Comparison of ENCODE assay signal across 23 mouse cellular contexts in genomic region chr3:37157082-37157481, GRCm38 (mm10). TPM values are rescaled to one million over a fixed set of nuclear protein-coding genes. Genes with fewer than 3 reads are reported as not detected.
DNase-seq lines count a peak whose midpoint lies in the region; ATAC-seq lines count a peak whose summit lies in the region.
"Had no signal": no experiment of that assay in that cellular context is flagged by ENCODE, and none has a peak within 500 bp of the region (broad histone marks: within the 10 kb centered on the region; RNA-seq: fewer than 3 reads in every experiment).

No protein-coding gene starts in this region.

- no peak overlapping the region; the same call in 1 of the 2 replicates for H3K9ac ChIP-seq in liver, embryonic 13.5 days
- H3K9ac ChIP-seq: forebrain, postnatal 0 days; hindbrain, embryonic 12.5 days; neural tube, embryonic 13.5 days had no signal

- WGBS in liver, embryonic 13.5 days (ENCODE audit: insufficient replicate concordance) = 21% methylated on average over 8 of the region's 8 CpGs

- peak; percentile 75 for ATAC-seq in liver, embryonic 13.5 days (ENCODE audit: low read depth)
- peak; percentile 84 for ATAC-seq in megakaryocyte-erythroid progenitor cell, adult 5-6 weeks (replicated peaks; ENCODE audit: low FRiP score, low TSS enrichment, poor library complexity, severe bottlenecking)
- ATAC-seq: forebrain, postnatal 0 days had no signal

- peak; percentile 14 for DNase-seq in heart, adult 11 months
- no peak for DNase-seq in heart, adult 8-10 months (ENCODE audit: low spot score)
- peak; percentile 49 for DNase-seq in c-Kit-positive CD71-positive TER-119-negative erythroid progenitor cells, embryonic 14.5 days (ENCODE audit: low read depth)
- peak; percentile 13 for DNase-seq in liver, embryonic 13.5 days
- no peak for DNase-seq in yolk sac, embryonic 10.5 days (ENCODE audit: low spot score)
- no peak for DNase-seq in spleen, postnatal 36 days (ENCODE audit: low spot score in 2 of 2)
- no peak for DNase-seq in layer of hippocampus, postnatal 14 days (ENCODE audit: low spot score in 2 of 2)
- DNase-seq: B cell, adult 2 months; cerebellum, adult 18-20 months; forebrain, postnatal 0 days; heart, adult 2 months; layer of hippocampus, postnatal 36 days; lung, adult 2 months; thymus, adult 18-20 months had no signal

- H3K9me3 ChIP-seq in liver, embryonic 13.5 days (replicated peaks) = no peaks in the 10 kb centered on the region
- H3K9me3 ChIP-seq: hindbrain, embryonic 12.5 days; neural tube, embryonic 13.5 days had no signal

- H3K4me3 ChIP-seq in liver, embryonic 13.5 days (replicated peaks) = no peak overlapping the region
- H3K4me3 ChIP-seq: heart, adult 2 months; hindbrain, embryonic 12.5 days; neural tube, embryonic 13.5 days had no signal

- H3K27me3 ChIP-seq in liver, embryonic 13.5 days = no peaks in the 10 kb centered on the region
- H3K27me3 ChIP-seq: hindbrain, embryonic 12.5 days; neural tube, embryonic 13.5 days had no signal

- H3K27ac ChIP-seq in liver, embryonic 13.5 days = peak overlapping the region; percentile 58
- H3K27ac ChIP-seq: heart, adult 2 months; hindbrain, embryonic 12.5 days; macrophage; neural tube, embryonic 13.5 days had no signal

- peak overlapping the region; percentile 15; the same call in 1 of the 2 replicates for H3K4me2 ChIP-seq in liver, embryonic 13.5 days
- H3K4me2 ChIP-seq: hindbrain, embryonic 12.5 days; neural tube, embryonic 13.5 days had no signal

- no peaks in the 10 kb centered on the region for H3K36me3 ChIP-seq in liver, embryonic 13.5 days
- H3K36me3 ChIP-seq: hindbrain, embryonic 12.5 days; neural tube, embryonic 13.5 days had no signal

- H3K4me1 ChIP-seq in liver, embryonic 13.5 days (replicated peaks) = peaks cover 45% of the 10 kb centered on the region
- H3K4me1 ChIP-seq: hindbrain, embryonic 12.5 days; neural tube, embryonic 13.5 days had no signal

RNA-seq across cellular contexts. Expression of gene Il2, which starts 31.3 kb away (rescaled TPM):
- not detected for total RNA-seq in heart, adult 8-10 months (2022)
- polyA plus RNA-seq in liver, embryonic 13.5 days (2015; fragmentation: Nextera tagmentation; extraction: Ambion mirVana) = 0.13 TPM in 1 of 2 replicates, not detected in the other
- total RNA-seq in megakaryocyte-erythroid progenitor cell, adult 5-6 weeks (2014; fragmentation: Nextera tagmentation) = not detected in 2 replicates
- total RNA-seq in megakaryocyte-erythroid progenitor cell, adult 5-6 weeks (2017) = not detected in 2 replicates
- not detected for total RNA-seq in layer of hippocampus, postnatal 14 days (2021)
- total RNA-seq: adrenal gland, adult 18-20 months; ES-E14; forebrain, postnatal 0 days; gastrocnemius, adult 8-10 months; heart, adult 2 months; layer of hippocampus, postnatal 36 days; left cerebral cortex, postnatal 36 days had no signal
- polyA plus RNA-seq: heart, adult 2 months; large intestine, adult 2 months; lung, adult 2 months; macrophage had no signal

Comparison
In these comparisons a context has a peak if more than half of its experiments do, and no peak if none do; other contexts are left out.
1. DNase-seq: peak in heart, adult 11 months (single experiment), c-Kit-positive CD71-positive TER-119-negative erythroid progenitor cells, embryonic 14.5 days (single experiment) and liver, embryonic 13.5 days (single experiment); none in heart, adult 8-10 months (single experiment), yolk sac, embryonic 10.5 days (single experiment), spleen, postnatal 36 days (0 of 2) and layer of hippocampus, postnatal 14 days (0 of 2).